Mouse (Mus musculus): ENCODE measurements at regions not wholly inside any gene's neighbourhood (a gene's known extent, or its start where the extent isn't known, plus 50 kb on each side); places are given as distances from the start of the nearest gene placed in this dataset.

- TF ChIP-seq CTCF (conservative IDR thresholded peaks at IDR 0.05; ENCODE audit: low read length) (no peak), POU5F1 (IDR thresholded peaks at IDR 0.05; ENCODE audit: borderline replicate concordance, low read length) (no peak)
These were observed 1110.1 kb upstream of the Nr2f1 start for GRCm38 (mm10) chr13:79309584-79310110.

Data from E14TG2a.4 (cell line).